Mouse (Mus musculus): ENCODE data around the gene Atg3. TPM values are rescaled to one million over a fixed set of nuclear protein-coding genes. Genes with fewer than 3 reads are reported as not detected.
A peak's percentile ranks its signal among the peaks of the same experiment; 100 is the strongest.

Gene Atg3
- 35.8 and 36.1 TPM in 2 replicates for polyA plus RNA-seq (2016; fragmentation: Nextera tagmentation; extraction: Ambion mirVana)

DNA sequence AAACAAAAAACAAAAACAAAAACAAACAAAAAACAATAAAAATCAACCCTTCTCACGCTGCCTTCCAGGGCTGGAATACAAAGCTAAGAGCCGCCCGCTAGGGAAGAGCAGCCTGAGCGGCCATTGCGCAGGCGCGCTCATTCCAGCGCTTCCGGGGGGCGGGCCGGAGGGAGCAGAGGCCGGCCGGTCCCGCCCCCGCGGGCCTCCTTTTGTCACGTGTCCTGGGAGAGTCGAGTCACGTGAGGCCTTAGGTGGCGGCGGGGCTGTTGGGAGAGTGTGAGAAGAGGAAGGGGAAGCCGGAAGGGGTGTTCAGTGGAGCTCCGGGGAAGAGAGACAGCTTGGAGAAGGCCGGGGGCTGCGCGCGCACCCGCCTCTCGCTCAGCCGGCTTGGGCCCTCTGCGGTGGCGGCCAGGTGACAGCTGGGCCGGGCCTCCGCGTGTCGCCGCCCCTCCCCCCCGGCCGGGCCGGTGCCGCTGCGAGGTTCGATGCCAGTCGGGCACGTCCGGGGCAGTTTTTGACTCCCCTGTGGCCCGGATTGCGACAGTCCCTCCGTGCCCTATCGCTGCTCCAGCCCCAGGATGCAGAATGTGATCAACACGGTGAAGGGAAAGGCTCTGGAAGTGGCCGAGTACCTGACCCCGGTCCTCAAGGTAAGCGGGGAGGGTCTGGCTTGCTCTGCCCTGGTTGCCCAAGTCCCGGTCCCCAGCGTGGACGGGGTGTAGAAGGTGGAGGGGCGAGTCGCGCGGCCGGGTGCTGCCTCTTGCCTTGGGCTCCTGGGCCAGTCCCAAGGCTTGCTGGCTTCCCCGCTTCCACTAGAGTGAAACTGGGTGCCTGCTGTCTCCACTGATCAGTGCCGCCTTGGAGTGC, at the start of gene Atg3, which contains the start of gene Slc35a5:
Gene Atg3 (plus strand): TSS at position 264 of the 867 bp plus-strand sequence.
Gene Slc35a5 (minus strand): TSS at position 185 of the 867 bp plus-strand sequence.
- peak; percentile 97 for DNase-seq (ENCODE audit: low spot score)
- Histone ChIP-seq H3K4me1 (peaks cover 30% of the 10 kb centered on the region), H3K27me3 (ENCODE audit: low read depth, poor library complexity, severe bottlenecking) (no peaks in the 10 kb centered on the region), H3K9me3 (replicated peaks) (no peaks in the 10 kb centered on the region), H3K36me3 (peaks cover 20% of the 10 kb centered on the region), H3K27ac (replicated peaks) (peak within 1 kb of the TSS; percentile 93), H3K4me3 (peak within 1 kb of the TSS; percentile 90)
- WGBS, result under 1% methylated on average over 64 of the region's 64 CpGs

DNA sequence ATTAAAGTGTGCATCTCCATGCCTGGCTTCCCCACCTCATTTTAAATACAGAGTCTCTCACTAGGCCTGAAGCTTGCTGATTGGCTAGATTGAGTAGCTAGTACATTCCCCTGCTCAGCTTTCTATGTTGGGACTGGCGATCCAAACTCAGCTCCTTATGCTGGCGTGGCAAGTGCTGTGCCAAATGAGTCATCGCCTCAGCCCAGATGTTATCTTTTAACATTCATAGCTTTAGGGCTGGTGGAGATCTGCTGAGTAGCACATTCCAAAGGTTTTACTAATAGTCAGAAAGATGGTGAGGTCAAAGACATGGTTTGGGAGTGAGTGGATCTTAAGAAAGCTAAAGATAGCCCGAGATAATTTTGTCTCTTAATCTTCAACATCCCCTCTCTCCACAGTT, 48.1 kb upstream of the Atg3 start:
- no peak for DNase-seq (ENCODE audit: low spot score)
- H3K27me3 ChIP-seq (ENCODE audit: low read depth, poor library complexity, severe bottlenecking), result no peaks in the 10 kb centered on the region
- H3K36me3 ChIP-seq, result no peaks in the 10 kb centered on the region
- WGBS, result 68% methylated on average over 4 of the region's 4 CpGs
- H3K4me3 ChIP-seq, result no peak overlapping the region
- no peaks in the 10 kb centered on the region for H3K4me1 ChIP-seq
- H3K27ac ChIP-seq (replicated peaks), result no peak overlapping the region
- no peaks in the 10 kb centered on the region for H3K9me3 ChIP-seq (replicated peaks)

DNA sequence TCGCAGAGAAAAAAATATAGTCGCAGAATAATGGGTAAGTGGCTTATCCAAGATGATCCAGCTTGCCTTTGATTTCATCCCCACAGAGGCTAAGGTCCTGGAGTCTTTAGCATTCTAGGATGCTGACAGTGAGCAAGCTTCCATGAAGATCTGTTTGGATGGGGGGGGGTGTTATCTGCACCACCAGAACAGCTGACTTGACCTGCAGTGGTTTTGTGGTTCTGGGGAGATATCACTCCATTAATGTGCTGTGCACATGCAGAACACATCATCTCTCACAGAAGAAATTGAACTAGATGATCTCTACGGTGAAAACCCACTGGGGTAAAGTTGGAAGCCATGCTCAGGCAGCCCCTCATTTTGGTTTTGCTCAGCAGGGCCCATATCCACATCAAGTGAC, 41.4 kb upstream of the Atg3 start:
- Histone ChIP-seq H3K36me3 (no peaks in the 10 kb centered on the region), H3K27me3 (ENCODE audit: low read depth, poor library complexity, severe bottlenecking) (no peaks in the 10 kb centered on the region), H3K4me3 (no peak overlapping the region), H3K27ac (replicated peaks) (no peak overlapping the region), H3K9me3 (replicated peaks) (no peaks in the 10 kb centered on the region), H3K4me1 (no peaks in the 10 kb centered on the region)
- 95% methylated on average over 3 of the region's 3 CpGs for WGBS
- no peak for DNase-seq (ENCODE audit: low spot score)

DNA sequence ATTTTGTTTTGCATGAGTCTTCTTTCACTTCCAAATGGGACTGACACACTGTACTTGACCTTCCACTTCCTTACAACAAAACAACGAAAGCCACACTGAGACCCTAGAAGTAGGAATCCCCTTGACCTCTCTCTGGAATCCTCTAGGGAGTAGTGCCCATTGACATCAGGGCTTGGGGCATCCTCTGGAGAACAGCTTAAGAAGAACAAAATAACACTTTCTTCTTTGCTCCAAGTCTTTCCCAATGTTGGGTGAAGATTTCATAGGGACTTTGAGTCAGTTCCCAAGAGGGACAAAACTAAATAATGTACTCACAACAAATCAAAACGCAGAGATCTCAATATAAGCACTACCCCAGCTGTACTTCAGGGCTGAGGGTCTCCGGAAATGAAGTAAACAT, 39.8 kb upstream of the Atg3 start:
- H3K4me3 ChIP-seq, result no peak overlapping the region
- H3K27me3 ChIP-seq (ENCODE audit: low read depth, poor library complexity, severe bottlenecking), result no peaks in the 10 kb centered on the region
- H3K27ac ChIP-seq (replicated peaks), result no peak overlapping the region
- H3K36me3 ChIP-seq, result no peaks in the 10 kb centered on the region
- DNase-seq (ENCODE audit: low spot score), result no peak
- 85% methylated on average over 3 of the region's 3 CpGs for WGBS
- no peaks in the 10 kb centered on the region for H3K9me3 ChIP-seq (replicated peaks)
- H3K4me1 ChIP-seq, result no peaks in the 10 kb centered on the region

DNA sequence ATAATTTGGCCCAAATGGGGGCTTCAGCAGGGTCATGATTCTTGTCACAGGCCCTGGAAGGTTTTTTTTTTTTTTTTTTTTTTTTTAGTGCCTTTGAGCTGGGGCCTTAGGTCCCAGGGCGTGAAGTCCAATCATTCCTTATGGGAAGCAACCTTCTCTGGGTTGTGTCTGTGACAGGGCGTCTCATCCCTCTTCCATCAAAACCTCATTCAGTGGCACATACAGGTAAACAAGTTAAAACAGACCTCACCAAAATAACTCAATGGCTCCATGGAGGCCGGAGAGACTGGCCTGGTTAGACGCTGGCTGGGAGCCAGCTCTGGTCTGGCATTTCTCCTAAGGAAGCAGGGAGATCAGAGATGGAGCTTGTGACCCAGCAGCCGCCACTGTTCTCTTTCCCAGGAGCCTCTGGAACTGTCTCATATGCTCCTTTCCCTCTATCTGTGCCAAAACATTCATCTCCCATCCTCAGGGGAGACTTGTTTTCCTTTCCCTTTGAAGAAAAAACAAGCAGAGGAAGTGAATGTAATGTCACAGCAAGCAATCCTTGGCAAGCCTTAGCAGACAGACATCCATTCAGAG, 37.6 kb upstream of the Atg3 start:
- WGBS, result 81% methylated on average over 5 of the region's 5 CpGs
- no peaks in the 10 kb centered on the region for H3K36me3 ChIP-seq
- H3K9me3 ChIP-seq (replicated peaks), result no peaks in the 10 kb centered on the region
- H3K27me3 ChIP-seq (ENCODE audit: low read depth, poor library complexity, severe bottlenecking), result no peaks in the 10 kb centered on the region
- H3K4me1 ChIP-seq, result no peaks in the 10 kb centered on the region
- no peak for DNase-seq (ENCODE audit: low spot score)
- no peak overlapping the region for H3K27ac ChIP-seq (replicated peaks)
- H3K4me3 ChIP-seq, result no peak overlapping the region

DNA sequence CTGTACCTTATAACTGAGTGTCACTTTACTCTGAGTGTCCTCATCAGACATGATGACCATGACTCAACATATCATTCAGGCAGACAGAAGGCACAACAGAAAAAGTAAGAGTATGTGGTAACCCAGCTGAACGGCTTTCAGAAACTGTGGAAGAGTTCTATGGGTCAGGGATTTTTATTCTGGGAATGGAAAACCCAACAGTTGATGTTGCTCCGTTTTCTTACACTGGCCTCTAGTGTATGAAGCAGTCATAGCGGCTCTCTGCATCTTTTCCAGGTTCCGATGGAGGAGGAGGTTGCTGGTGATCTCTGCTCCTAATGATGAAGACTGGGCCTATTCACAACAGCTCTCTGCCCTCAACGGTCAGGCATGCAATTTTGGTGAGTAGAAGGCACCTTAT, 36.0 kb upstream of the Atg3 start:
- Histone ChIP-seq H3K9me3 (replicated peaks) (no peaks in the 10 kb centered on the region), H3K27ac (replicated peaks) (no peak overlapping the region), H3K27me3 (ENCODE audit: low read depth, poor library complexity, severe bottlenecking) (no peaks in the 10 kb centered on the region), H3K4me3 (no peak overlapping the region), H3K4me1 (no peaks in the 10 kb centered on the region), H3K36me3 (no peaks in the 10 kb centered on the region)
- DNase-seq (ENCODE audit: low spot score), result no peak
- 62% methylated on average over 5 of the region's 5 CpGs for WGBS

DNA sequence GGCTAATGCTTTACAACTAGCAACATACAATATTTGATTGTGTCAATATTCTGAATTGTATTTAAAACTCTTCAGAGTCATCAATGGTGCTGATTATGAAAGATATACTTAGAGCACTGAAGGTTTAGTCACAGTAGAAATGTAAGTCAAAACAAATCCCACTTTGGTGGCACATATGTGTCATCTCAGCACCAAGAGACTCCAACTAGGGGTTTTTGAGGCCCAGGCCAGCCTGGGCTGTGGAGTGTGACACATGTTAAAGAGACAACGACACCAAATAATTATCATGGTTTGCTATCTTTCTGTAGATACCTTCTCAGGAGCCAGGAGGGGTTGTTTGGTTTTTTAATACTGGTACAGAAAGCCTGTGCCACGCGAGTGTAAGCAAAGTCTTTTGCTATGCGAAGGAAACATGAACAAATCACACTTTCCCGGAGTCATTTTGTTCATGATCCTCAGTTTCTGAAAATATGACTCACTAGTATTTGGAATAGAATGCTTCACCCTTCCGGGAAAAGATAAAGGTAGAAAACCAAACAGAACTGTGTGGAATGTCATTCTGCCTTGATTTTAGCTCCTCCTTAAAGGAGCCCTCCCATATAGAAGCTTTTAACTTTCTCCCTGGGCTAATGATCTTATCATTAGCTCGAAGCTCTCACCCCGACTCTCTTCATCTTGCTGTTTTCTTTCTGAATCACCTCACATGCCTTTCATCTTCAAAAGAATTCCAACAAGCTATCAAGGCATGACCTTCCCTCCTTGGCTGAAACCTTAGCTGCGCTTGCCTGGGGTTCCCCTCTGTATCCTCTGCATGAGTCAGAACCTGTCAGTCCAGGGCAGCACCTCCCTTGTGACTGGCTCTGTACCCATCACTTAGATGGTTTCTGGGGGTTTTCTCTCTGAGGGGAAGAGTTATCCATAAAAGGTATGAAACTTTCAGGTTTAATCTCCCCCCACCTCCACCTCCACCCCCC, 34.1 kb upstream of the Atg3 start:
- no peak for DNase-seq (ENCODE audit: low spot score)
- Histone ChIP-seq H3K4me1 (no peaks in the 10 kb centered on the region), H3K27me3 (ENCODE audit: low read depth, poor library complexity, severe bottlenecking) (no peaks in the 10 kb centered on the region), H3K27ac (replicated peaks) (no peak overlapping the region), H3K9me3 (replicated peaks) (no peaks in the 10 kb centered on the region), H3K36me3 (no peaks in the 10 kb centered on the region), H3K4me3 (no peak overlapping the region)
- WGBS, result 76% methylated on average over 9 of the region's 9 CpGs

DNA sequence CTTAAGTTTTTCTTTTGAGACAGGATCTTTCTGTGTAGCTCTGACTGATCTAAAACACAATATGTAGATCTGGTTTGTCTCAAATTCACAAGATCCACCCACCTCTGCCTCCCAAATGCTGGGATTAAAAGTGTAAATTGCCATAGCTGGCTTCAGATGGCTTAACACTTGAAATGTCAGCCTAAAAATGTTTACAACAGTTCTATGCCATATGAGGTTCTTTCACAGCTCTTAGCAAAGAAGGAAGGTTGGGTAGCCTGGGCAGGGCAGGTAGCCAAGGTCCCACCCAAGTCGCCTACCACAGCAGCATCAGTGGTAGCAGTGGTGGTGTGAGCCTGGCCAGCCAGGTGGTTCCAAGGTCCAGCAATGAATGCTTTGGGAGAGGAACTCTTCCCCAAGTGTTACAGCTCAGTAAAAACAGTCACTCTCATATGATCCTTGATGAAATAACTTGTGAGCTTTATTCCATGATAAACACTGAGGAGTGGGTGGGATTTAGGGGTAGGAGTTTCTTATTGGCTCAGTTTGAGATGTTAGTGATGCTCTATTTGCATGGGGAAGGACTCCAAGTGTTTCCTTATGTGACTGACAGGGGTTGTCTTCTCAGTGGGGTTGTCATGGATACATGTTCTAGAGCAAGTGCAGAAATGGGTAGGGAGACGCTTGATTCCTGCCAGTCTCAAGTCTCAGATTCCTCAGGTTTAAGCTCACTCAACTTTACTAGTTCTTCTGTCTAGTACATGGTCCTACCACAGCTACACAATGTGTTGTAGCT, 30.5 kb upstream of the Atg3 start:
- Histone ChIP-seq H3K4me3 (no peak overlapping the region), H3K36me3 (no peaks in the 10 kb centered on the region), H3K9me3 (replicated peaks) (no peaks in the 10 kb centered on the region), H3K27ac (replicated peaks) (no peak overlapping the region), H3K27me3 (ENCODE audit: low read depth, poor library complexity, severe bottlenecking) (no peaks in the 10 kb centered on the region), H3K4me1 (no peaks in the 10 kb centered on the region)
- 85% methylated on average over 2 of the region's 2 CpGs for WGBS
- no peak for DNase-seq (ENCODE audit: low spot score)

DNA sequence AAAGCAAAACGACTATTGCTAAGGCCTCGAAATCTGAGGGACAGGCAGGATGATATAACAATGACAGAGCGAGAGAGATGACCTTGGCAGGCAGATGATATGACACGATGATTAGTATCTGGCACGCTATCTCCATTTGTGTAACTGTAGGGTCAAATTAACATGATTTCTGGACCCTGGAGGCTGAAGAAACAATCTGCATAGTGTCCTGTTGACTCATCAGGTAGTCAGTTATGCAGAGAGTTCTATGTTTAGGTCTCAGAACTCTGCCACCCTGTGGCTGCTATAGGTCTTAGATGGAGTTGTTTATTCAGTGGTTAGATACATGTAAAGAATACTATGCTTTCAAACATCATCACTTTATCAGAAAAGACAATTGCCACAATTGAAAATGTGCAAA, 16.9 kb upstream of the Atg3 start:
- H3K36me3 ChIP-seq, result peaks cover 82% of the 10 kb centered on the region
- H3K4me3 ChIP-seq, result no peak overlapping the region

DNA sequence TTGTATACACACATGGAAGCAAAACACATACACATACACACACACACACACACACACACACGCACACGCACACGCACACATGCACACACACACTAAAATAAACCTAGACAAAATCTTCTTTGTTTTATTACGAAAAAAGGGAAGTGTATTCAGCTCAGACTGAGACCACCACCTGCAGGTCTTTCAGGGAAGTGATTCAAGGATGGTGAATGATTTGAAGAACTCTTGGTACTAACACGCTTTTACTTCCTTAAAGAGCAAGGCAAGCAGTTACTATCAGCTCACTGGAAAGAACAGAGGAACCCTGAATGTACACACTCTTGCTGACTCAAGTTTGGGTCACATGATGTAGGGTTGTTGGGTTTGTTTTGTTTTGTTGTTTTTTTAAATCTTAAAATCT, 16.0 kb upstream of the Atg3 start:
- no peak for DNase-seq (ENCODE audit: low spot score)
- H3K9me3 ChIP-seq (replicated peaks), result peaks cover 7% of the 10 kb centered on the region; the same call in 1 of the 2 replicates

More for the DNA sequence above, 16.9 kb upstream of the Atg3 start:
- no peak overlapping the region for H3K27ac ChIP-seq (replicated peaks)
- 94% methylated on average over 5 of the region's 5 CpGs for WGBS
- H3K9me3 ChIP-seq (replicated peaks), result peaks cover 7% of the 10 kb centered on the region; the same call in 1 of the 2 replicates
- no peaks in the 10 kb centered on the region for H3K4me1 ChIP-seq
- no peak for DNase-seq (ENCODE audit: low spot score)
- no peaks in the 10 kb centered on the region for H3K27me3 ChIP-seq (ENCODE audit: low read depth, poor library complexity, severe bottlenecking)

DNA sequence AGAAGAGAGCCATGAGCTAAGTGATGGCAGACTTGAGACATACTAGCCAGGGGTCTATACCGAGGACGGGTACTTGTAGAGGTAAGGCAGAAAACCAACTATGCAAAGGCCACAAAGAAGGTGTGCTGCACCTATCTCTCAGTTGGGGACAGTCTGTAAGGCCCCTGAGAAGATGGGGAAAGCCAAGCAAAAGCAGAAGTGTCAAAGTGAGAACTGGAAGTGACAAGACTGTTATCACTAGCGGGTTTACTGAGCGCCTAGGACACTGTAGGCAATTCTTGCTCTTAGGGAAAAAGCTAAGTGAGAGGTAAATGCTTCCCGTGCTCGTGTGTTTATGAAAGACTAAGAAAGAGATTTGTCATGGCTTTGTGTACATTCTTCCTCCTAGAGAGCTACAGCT, 13.5 kb upstream of the Atg3 start:
- no peak overlapping the region for H3K27ac ChIP-seq (replicated peaks)
- DNase-seq (ENCODE audit: low spot score), result no peak
- peaks cover 93% of the 10 kb centered on the region for H3K36me3 ChIP-seq
- peaks cover 3% of the 10 kb centered on the region; the same call in 1 of the 2 replicates for H3K9me3 ChIP-seq (replicated peaks)
- no peaks in the 10 kb centered on the region for H3K27me3 ChIP-seq (ENCODE audit: low read depth, poor library complexity, severe bottlenecking)
- H3K4me3 ChIP-seq, result no peak overlapping the region
- WGBS, result 93% methylated on average over 6 of the region's 6 CpGs
- H3K4me1 ChIP-seq, result no peaks in the 10 kb centered on the region

More for the DNA sequence above, 16.0 kb upstream of the Atg3 start:
- Histone ChIP-seq H3K4me1 (no peaks in the 10 kb centered on the region), H3K4me3 (no peak overlapping the region), H3K27me3 (ENCODE audit: low read depth, poor library complexity, severe bottlenecking) (no peaks in the 10 kb centered on the region), H3K27ac (replicated peaks) (no peak overlapping the region), H3K36me3 (peaks cover 89% of the 10 kb centered on the region)
- WGBS, result 89% methylated on average over 5 of the region's 5 CpGs
